Mouse (Mus musculus) large intestine, adult 2 months (tissue): Measurements from ENCODE around the gene Clec1b. TPM values are rescaled to one million over a fixed set of nuclear protein-coding genes. Genes with fewer than 3 reads are reported as not detected.

Experiments
- DNase-seq: peaks from one replicate; pipeline ENCODE4 v3.0.0-alpha.2; 2012; ENCODE audit warnings: low read depth, low spot score
- WGBS: fragments of 180-500 bp; shearing (Covaris S2); methylation state at CpG from one replicate; pipeline ENCODE4 v1.1.7; 2018; 5-methylcytosine and 5-hydroxymethylcytosine counted together
- polyA plus RNA-seq: library from polyadenylated mRNA; depleted of rRNA; stranded (reverse); fragments of >200 nt; gene quantifications from 2 replicates; pipeline ENCODE4 v1.2.3, GENCODE M21; 2012; rRNA removed

Gene Clec1b
- polyA plus RNA-seq, 1 experiment = 0.12 TPM

DNA sequence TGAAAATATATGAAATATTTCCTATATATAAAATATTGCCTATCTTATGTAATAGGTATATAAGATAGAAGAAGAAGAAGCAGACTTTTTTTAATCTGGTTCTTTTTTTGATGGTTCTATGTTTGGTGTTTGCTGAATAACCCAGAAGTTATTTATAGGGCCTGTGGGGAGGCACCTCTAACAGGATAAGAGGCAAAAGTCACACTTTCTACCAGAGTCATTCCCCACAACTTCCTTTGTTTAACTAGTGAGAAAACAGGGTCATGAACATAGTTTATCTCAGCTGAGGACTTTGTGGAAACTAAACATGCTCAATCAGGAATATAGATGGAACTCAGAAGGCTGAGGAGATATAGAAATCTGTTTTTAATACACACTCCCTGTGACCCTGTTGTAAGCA, 8.9 kb downstream of the Clec1b start:
- DNase-seq = no peak

DNA sequence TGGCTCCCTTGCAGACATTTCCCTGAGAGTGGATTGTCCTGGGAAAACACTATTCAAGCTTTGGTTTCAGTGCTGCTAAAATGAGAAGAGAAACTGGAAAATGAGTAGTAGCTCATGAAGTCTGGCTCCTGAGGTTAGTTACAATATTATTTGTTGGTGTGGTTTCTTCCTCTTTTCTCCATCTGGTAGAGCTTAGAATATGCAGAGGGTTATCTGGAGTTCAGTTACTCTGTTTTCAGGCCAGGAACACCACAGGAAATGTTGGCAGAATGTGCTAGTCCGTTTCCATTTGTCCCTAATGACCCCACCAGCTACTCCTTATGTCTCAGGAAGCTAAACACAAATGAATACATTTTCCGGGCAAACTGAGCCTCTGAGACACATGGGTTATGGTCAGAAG, 10.2 kb downstream of the Clec1b start:
- 57% methylated on average over 2 of the region's 2 CpGs for WGBS
- DNase-seq = no peak

DNA sequence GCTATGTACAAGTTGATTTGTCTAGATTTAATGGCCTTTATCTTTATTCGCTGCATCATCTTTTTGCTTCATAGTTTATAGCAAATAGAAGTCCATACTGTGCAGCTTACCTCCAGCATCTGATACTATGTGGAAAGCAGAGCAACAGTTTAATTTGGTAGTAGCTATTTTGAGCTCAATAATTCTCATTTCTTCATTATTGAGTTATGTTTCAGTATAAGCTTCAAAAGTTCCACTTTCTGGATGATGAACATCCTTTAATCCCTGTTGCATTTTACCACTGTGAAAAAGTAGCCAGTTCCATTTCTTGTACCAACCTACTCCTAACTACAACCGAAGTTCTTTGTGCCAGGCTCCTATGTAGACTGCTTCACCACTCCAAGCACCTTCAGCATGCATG, 11.5 kb downstream of the Clec1b start, which contains the start of gene Clec9a:
Gene Clec9a, plus strand, starts transcription at position 301 of the 400 bp plus-strand sequence.
- DNase-seq = no peak
- WGBS = 90% methylated on average over 2 of the region's 2 CpGs

DNA sequence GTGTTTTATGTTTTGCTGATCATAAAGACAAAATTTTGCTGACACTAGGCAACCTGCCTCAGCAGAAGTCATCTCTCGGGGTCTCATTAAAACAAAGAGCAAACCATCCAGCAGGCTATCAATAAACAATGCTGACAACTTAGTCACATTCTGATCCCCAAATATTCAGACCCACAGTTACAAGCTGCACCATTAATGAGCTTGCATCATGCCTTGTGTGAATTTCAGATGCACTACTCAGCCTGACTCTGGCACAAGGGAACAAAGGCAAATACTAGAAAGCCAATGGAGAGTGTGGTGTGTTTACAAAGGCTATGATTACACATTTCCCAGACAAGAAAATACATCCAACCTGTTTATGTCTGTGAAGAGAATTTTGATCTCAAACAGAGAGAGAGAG, 17.1 kb downstream of the Clec1b start:
- no peak for DNase-seq
- WGBS = 79% methylated on average over 1 of the region's 1 CpGs

DNA sequence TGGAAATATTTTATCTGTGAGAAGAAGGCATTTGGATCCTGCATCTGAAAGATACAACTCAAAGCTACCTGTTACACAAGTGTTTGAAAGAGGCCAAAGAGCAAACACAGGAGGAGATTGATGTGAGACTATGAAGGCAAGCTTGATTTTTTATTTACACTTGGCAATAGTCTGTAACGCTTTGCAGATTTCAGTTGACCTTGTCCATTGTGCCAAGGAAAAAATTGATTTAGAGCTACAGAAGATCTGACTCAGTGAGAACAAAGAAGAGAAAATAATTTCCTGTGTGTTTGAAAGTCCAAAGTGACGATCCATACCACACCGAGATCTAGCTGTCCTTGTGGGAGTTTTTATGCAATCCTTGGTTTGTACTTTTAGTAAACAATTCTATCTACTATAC, 25.2 kb downstream of the Clec1b start:
- WGBS = 24% methylated on average over 3 of the region's 3 CpGs

DNA sequence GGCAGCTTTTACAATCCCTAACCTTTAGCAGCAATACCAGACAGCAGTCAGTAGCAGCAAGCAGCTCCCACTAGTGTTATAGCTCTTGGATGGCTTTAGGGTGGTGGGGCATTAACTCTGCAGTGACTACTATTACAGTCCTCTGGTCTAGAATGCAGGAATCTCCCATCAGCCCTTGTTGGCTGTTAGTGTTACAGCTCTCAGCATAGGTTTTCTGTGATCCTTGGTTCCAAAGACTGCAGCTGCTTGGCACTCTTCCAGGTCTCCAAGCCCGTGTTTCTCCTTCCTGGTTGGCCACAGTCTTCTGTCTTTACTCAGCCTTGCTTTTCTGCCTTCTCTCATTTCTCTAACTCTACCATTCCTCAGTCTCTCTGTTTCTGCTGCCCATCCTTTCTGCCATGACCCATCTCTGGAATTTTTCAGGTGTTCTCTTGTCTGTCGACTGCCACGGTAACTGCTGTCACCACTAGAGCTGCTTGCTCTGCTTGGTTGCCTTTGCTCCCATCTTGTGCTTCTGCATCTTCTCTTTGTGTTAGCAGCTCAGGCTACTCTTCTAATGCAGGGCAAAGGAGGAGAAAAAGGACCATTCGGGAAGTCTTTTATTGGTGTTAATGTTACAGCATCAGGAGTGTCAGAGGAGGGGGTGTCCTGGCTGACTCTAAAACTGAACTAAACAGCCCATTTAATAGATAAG, 26.1 kb downstream of the Clec1b start:
- DNase-seq = peak; percentile 48
- 18% methylated on average over 4 of the region's 4 CpGs for WGBS

More for the DNA sequence above, 25.2 kb downstream of the Clec1b start:
- DNase-seq = no peak

DNA sequence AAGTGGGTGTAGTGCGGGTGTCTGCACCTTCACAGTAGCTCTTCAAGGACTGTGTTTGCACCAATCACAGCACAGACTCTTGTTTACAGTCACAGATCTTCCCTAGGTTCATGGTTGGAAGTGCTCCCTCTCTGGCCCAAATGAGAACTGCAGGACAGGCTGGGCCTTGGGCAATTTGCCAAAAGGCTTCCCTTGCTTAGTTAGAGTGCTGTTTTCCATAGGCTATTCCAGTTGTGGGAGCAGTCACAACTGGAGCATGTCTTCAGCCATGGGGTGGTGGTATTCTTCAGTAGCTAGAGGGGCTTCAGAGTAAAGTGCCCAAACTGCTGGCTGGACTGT, 26.6 kb downstream of the Clec1b start:
- 18% methylated on average over 1 of the region's 1 CpGs for WGBS
- peak; percentile 57 for DNase-seq

DNA sequence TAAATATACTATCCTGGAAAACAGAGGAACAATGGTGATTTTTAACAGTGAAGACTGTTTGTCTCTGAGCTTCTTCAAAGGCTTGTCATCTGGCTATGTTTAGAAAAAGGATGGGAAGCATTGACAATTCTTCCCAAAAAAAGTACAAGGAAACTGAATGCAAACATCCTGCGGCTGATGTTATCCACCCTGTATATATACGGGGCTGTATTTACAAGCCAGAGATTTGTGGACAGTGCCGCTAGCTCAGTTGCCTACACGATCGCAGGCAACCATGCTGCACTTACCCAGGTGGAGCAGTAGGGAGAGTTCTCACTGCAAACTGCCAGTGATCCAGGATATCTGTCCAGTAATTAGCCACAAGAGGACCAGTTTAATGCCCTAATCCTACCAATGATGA, 28.1 kb downstream of the Clec1b start:
- 43% methylated on average over 5 of the region's 5 CpGs for WGBS
- DNase-seq = no peak

DNA sequence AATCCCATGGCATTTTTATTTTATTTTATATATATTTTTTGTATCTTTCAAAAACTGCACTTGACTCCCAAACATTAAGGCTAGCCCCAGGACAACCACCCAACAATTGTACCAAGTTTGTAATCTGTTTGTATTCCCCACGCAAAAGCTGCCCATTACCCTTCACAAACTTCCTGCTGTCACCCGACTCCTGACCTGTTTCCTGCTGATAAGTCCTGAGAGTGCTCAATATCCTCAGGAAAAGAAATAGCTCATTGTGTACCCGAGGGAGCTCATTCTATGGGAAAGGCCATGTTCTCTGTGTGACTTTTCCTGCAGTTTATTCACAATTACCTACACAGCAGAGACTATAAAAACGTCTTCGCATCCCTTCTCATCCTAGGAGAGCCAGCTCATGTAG, 28.7 kb downstream of the Clec1b start:
- no peak for DNase-seq
- 20% methylated on average over 5 of the region's 5 CpGs for WGBS

DNA sequence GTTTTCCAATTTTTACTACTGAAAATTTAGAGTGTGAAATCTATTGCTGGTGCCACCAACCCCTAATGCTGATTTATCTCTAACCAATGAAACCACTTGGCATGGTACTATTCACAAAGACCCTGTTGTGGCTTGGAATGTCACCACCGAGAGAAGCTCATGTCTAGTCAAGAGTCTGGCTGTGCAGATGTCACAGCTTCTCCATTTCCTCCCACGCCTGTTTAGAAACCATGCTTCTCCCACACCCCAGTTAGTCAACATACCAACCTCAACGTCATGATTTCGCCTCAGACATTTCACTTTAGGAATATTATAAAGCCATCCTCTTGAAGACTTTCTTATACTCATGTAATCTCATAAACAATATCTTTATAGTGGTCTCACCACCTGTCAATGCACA, 30.2 kb downstream of the Clec1b start:
- no peak for DNase-seq
- WGBS = 66% methylated on average over 4 of the region's 4 CpGs

DNA sequence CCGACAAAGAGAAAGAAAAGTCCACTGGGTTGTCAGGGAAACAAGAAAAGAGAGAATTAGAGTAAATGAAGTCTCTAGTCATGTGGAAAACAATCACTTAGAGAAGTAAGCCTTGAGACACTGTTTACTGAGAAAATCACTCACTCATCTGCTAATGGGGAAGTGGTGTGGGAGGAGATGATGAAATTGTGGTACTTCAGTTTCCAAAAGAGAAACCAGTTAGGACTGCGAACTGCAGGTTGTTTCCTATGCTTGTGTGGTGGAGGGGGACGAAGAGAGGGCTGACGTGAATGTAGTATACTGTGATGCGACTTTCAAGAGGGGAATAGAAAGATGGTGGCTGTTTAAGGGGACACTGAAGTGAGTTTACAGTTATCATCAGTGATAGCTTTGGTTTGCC, 37.1 kb downstream of the Clec1b start:
- DNase-seq = no peak
- WGBS = 80% methylated on average over 5 of the region's 5 CpGs

DNA sequence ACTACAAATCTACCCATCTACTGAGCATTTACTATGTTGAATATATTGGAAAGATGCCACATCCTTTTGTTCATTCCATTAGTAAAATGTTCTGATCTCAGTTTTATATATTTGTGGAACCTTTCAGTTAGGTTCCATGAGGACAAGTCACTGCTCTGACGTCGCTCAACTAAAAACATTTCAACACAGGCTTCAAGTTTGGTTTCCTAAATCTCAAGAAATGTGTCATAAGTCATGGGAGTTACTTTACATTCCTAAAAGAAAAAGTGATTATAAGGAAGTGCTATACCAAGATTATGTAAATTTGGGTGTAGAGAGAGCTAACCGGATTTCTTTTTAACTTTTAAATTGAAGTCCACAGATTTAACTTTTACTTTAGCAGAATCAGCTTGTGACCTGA, 38.9 kb downstream of the Clec1b start:
- no peak for DNase-seq
- 69% methylated on average over 3 of the region's 3 CpGs for WGBS

DNA sequence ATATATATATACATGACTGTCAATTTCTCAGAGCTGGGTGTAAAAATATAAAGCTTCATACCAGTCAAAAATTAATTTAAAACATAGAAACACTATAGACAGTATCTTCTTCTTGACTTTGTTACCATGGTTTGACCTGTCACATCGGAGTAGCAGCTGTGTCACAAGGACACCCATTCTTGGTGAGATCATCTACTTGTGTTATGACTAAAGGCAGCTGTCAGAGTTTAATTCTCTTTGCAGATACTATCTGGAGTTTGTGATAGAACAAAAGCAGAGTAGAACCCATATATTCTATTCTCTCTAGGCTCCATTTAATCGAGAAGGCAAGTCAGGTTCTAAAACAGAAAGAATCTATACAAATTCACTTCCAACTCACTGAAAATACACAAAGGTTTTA, 40.9 kb downstream of the Clec1b start:
- 84% methylated on average over 2 of the region's 2 CpGs for WGBS
- no peak for DNase-seq

DNA sequence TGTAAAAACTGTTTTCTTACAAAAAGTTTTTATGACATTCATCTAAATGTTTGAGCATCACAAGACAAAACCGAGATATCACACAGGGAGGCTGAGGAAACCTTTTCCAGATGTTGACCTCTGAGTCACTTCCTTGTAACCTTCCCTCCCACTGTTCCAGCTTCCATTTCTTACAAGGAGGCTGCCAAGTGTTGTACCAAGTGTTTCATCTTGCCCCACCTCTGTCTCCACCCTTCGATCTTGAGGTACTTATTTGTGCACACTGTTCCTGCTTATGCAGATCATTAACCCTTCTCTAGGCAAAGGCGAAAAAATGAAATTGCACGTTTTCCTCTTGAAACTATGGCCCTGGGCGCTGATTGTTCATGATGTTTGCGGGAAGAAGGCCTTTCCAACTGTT, 52.6 kb downstream of the Clec1b start:
- 39% methylated on average over 6 of the region's 6 CpGs for WGBS
- no peak for DNase-seq

DNA sequence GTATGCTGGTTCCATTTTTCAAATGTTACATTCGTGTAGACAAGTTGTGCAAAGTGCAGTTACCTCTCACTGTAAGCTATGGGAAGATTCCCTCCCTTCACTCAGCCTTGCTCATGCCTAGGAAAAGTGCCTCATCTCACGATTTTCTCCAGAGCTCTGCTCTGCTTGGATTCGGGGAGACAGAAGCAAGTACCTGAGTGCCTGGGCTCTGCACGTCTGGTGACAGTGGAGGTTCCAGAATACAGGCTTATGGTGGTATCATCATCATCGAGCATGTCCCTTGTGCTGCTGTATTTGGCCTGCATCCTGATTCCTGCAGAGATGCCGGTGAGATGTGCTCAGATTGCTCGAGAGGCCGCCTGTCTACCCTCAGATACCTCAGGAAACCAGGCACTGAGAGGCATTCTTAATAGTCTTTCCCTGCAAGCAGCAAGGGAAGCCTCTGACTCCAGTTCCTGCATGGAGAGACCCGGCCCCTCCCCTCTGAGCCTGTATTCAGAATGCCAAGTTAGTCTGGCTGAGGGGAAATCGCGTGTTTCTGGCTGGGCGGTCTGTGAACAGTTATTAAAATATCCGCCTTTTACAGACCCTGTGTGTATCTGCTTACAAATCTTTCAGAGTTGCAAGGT, 54.4 kb downstream of the Clec1b start, which contains the start of gene Clec1a:
Gene Clec1a, minus strand, starts transcription at position 590 of the 629 bp plus-strand sequence.
- DNase-seq = no peak
- WGBS = 56% methylated on average over 13 of the region's 13 CpGs

Other genes starting within 250 kb of the Clec1b start
- 122 and 149 TPM in 2 replicates for gene Clec2d, start 216.7 kb upstream of the Clec1b start, polyA plus RNA-seq
- 1.5 and 1.7 TPM in 2 replicates for gene Cd69, start 121.9 kb upstream of the Clec1b start, polyA plus RNA-seq
- not detected in 2 replicates for gene 4922502D21Rik, start 65.5 kb upstream of the Clec1b start, polyA plus RNA-seq
- gene Clec12a, start 54.6 kb upstream of the Clec1b start, polyA plus RNA-seq = 0.52 and 0.73 TPM in 2 replicates
- gene Clec12b, start 11.4 kb upstream of the Clec1b start, polyA plus RNA-seq = not detected in 2 replicates
- gene Clec9a, start 11.6 kb downstream of the Clec1b start, polyA plus RNA-seq = 0.60 and 0.99 TPM in 2 replicates
- 0.24 and 0.58 TPM in 2 replicates for gene Clec1a, start 54.7 kb downstream of the Clec1b start, polyA plus RNA-seq
- gene Olr1, start 109.9 kb downstream of the Clec1b start, polyA plus RNA-seq = 0.07 TPM in 1 of 2 replicates, not detected in the other
- gene Tmem52b, start 115.3 kb downstream of the Clec1b start, polyA plus RNA-seq = not detected in 2 replicates
- 20.2 and 21.5 TPM in 2 replicates for gene Gabarapl1, start 135.9 kb downstream of the Clec1b start, polyA plus RNA-seq
- 0.16 and 0.19 TPM in 2 replicates for gene Klre1, start 180.6 kb downstream of the Clec1b start, polyA plus RNA-seq
- gene Klrd1, start 194.5 kb downstream of the Clec1b start, polyA plus RNA-seq = 0.36 and 0.91 TPM in 2 replicates
- gene Klrk1, start 226.6 kb downstream of the Clec1b start, polyA plus RNA-seq = 0.15 and 0.18 TPM in 2 replicates
- not detected in 2 replicates for gene Klrc3, start 246.0 kb downstream of the Clec1b start, polyA plus RNA-seq